Mouse (Mus musculus) forebrain, embryonic 10.5 days (tissue): ENCODE results near the gene P2ry1. TPM values are rescaled to one million over a fixed set of nuclear protein-coding genes. Genes with fewer than 3 reads are reported as not detected.

Source experiments
- DNase-seq: peaks from one replicate; pipeline ENCODE4 v3.0.0-alpha.2; 2017; ENCODE audit warnings: low spot score; ENCODE audit errors: extremely low spot score
- H3K27ac ChIP-seq: fragments of 300-500 bp; sonication (generic); 2 replicates; pipeline ENCODE4 v1.5.1; 2016; ENCODE audit warnings: mild to moderate bottlenecking
- H3K27me3 ChIP-seq: fragments of 300-500 bp; sonication (generic); 2 replicates; pipeline ENCODE4 v1.6.1; 2016; ENCODE audit warnings: mild to moderate bottlenecking; ENCODE audit not compliant: poor library complexity, severe bottlenecking
- H3K36me3 ChIP-seq: fragments of 300-500 bp; sonication (generic); replicated peaks from 2 replicates; pipeline ENCODE4 v1.6.1; 2016; ENCODE audit warnings: mild to moderate bottlenecking, moderate library complexity
- H3K4me1 ChIP-seq: fragments of 300-500 bp; sonication (generic); 2 replicates; pipeline ENCODE4 v1.6.1; 2016
- H3K4me3 ChIP-seq: fragments of 300-500 bp; sonication (generic); 2 replicates; pipeline ENCODE4 v1.5.1; 2016; ENCODE audit warnings: mild to moderate bottlenecking, moderate library complexity
- H3K9me3 ChIP-seq: fragments of 300-500 bp; sonication (generic); 2 replicates; pipeline ENCODE4 v1.6.1; 2016; ENCODE audit warnings: mild to moderate bottlenecking, moderate library complexity
- WGBS: fragments of 180-500 bp; shearing (Covaris S2); methylation state at CpG from one replicate; pipeline ENCODE4 v1.1.7; 2016; 5-methylcytosine and 5-hydroxymethylcytosine counted together
- polyA plus RNA-seq: library from polyadenylated mRNA; unstranded; fragments of >200 nt; fragmentation: Nextera tagmentation; extraction: Ambion mirVana; gene quantifications from 2 replicates; pipeline ENCODE4 v1.2.1, GENCODE M21; 2016

P2ry1 gene
- 4.0 and 5.1 TPM in 2 replicates for polyA plus RNA-seq

- H3K27ac ChIP-seq: peak within 1 kb of the TSS; percentile 82
- WGBS: under 1% methylated on average over 90 of the region's 90 CpGs
Observed at GRCm38 (mm10) chr3:61002587-61003501, at the start of gene P2ry1. P2ry1 (plus strand) TSS chr3:61002795.

GRCm38 (mm10) chr3:60953199-60953736, 49.3 kb upstream of the P2ry1 start:
- DNase-seq: no peak
- WGBS: 87% methylated on average over 5 of the region's 5 CpGs
- H3K4me1 ChIP-seq: no peaks in the 10 kb centered on the region
- no peak overlapping the region for H3K27ac ChIP-seq
- H3K4me3 ChIP-seq: no peak overlapping the region
- H3K36me3 ChIP-seq: no peaks in the 10 kb centered on the region
- H3K27me3 ChIP-seq: no peaks in the 10 kb centered on the region
- no peaks in the 10 kb centered on the region for H3K9me3 ChIP-seq

More at GRCm38 (mm10) chr3:61002587-61003501, at the start of gene P2ry1:
- H3K9me3 ChIP-seq: no peaks in the 10 kb centered on the region
- H3K4me3 ChIP-seq: peak within 1 kb of the TSS; percentile 77
- H3K36me3 ChIP-seq: no peaks in the 10 kb centered on the region
- H3K27me3 ChIP-seq: peaks cover 48% of the 10 kb centered on the region
- DNase-seq: peak; percentile 84
- H3K4me1 ChIP-seq: peaks cover 20% of the 10 kb centered on the region

GRCm38 (mm10) chr3:60954073-60954472, 48.5 kb upstream of the P2ry1 start:
- 84% methylated on average over 2 of the region's 2 CpGs for WGBS
- DNase-seq: no peak
- Histone ChIP-seq H3K27ac (no peak overlapping the region), H3K27me3 (no peaks in the 10 kb centered on the region), H3K9me3 (no peaks in the 10 kb centered on the region), H3K4me3 (no peak overlapping the region), H3K36me3 (no peaks in the 10 kb centered on the region), H3K4me1 (no peaks in the 10 kb centered on the region)

GRCm38 (mm10) chr3:60958769-60959168, 43.8 kb upstream of the P2ry1 start:
- WGBS: 88% methylated on average over 2 of the region's 2 CpGs
- Histone ChIP-seq H3K36me3 (no peaks in the 10 kb centered on the region), H3K4me1 (no peaks in the 10 kb centered on the region), H3K4me3 (no peak overlapping the region), H3K9me3 (no peaks in the 10 kb centered on the region), H3K27me3 (no peaks in the 10 kb centered on the region), H3K27ac (no peak overlapping the region)
- DNase-seq: no peak

GRCm38 (mm10) chr3:60965137-60965536, 37.5 kb upstream of the P2ry1 start:
- Histone ChIP-seq H3K27me3 (no peaks in the 10 kb centered on the region), H3K4me3 (no peak overlapping the region), H3K36me3 (no peaks in the 10 kb centered on the region), H3K27ac (no peak overlapping the region), H3K9me3 (no peaks in the 10 kb centered on the region), H3K4me1 (no peaks in the 10 kb centered on the region)
- DNase-seq: no peak
- 82% methylated on average over 2 of the region's 2 CpGs for WGBS

- no peaks in the 10 kb centered on the region for H3K27me3 ChIP-seq
- H3K4me3 ChIP-seq: no peak overlapping the region
- H3K9me3 ChIP-seq: no peaks in the 10 kb centered on the region
- H3K27ac ChIP-seq: no peak overlapping the region
- no peak for DNase-seq
- 80% methylated on average over 1 of the region's 1 CpGs for WGBS
- no peaks in the 10 kb centered on the region for H3K4me1 ChIP-seq
- H3K36me3 ChIP-seq: no peaks in the 10 kb centered on the region
Observed at GRCm38 (mm10) chr3:60974944-60975343, 27.7 kb upstream of the P2ry1 start.

- 91% methylated on average over 3 of the region's 3 CpGs for WGBS
- H3K36me3 ChIP-seq: no peaks in the 10 kb centered on the region
- H3K27me3 ChIP-seq: no peaks in the 10 kb centered on the region
- DNase-seq: no peak
- H3K9me3 ChIP-seq: no peaks in the 10 kb centered on the region
- no peak overlapping the region for H3K27ac ChIP-seq
- H3K4me1 ChIP-seq: no peaks in the 10 kb centered on the region
- H3K4me3 ChIP-seq: no peak overlapping the region
Observed at GRCm38 (mm10) chr3:60982109-60982508, 20.5 kb upstream of the P2ry1 start.

GRCm38 (mm10) chr3:60998064-60998463, 4.5 kb upstream of the P2ry1 start:
- no peak overlapping the region for H3K4me3 ChIP-seq
- WGBS: 84% methylated on average over 3 of the region's 3 CpGs
- H3K9me3 ChIP-seq: no peaks in the 10 kb centered on the region
- H3K27me3 ChIP-seq: peaks cover 24% of the 10 kb centered on the region
- H3K4me1 ChIP-seq: peaks cover 6% of the 10 kb centered on the region
- DNase-seq: no peak
- no peak overlapping the region for H3K27ac ChIP-seq
- no peaks in the 10 kb centered on the region for H3K36me3 ChIP-seq

GRCm38 (mm10) chr3:60999715-61000114, 2.9 kb upstream of the P2ry1 start:
- H3K27me3 ChIP-seq: peaks cover 41% of the 10 kb centered on the region
- H3K36me3 ChIP-seq: no peaks in the 10 kb centered on the region
- no peak overlapping the region for H3K27ac ChIP-seq
- H3K4me1 ChIP-seq: peaks cover 20% of the 10 kb centered on the region
- H3K4me3 ChIP-seq: no peak overlapping the region
- no peaks in the 10 kb centered on the region for H3K9me3 ChIP-seq
- no peak for DNase-seq

- Histone ChIP-seq H3K27ac (no peak overlapping the region), H3K4me3 (no peak overlapping the region), H3K27me3 (peaks cover 48% of the 10 kb centered on the region), H3K4me1 (peaks cover 20% of the 10 kb centered on the region), H3K36me3 (no peaks in the 10 kb centered on the region), H3K9me3 (no peaks in the 10 kb centered on the region)
- 87% methylated on average over 4 of the region's 4 CpGs for WGBS
- DNase-seq: no peak
Observed at GRCm38 (mm10) chr3:61000747-61001146, 1.8 kb upstream of the P2ry1 start.

GRCm38 (mm10) chr3:61001852-61002586, 576 bp upstream of the P2ry1 start:
- DNase-seq: no peak
- H3K9me3 ChIP-seq: no peaks in the 10 kb centered on the region
- H3K36me3 ChIP-seq: no peaks in the 10 kb centered on the region
- H3K4me3 ChIP-seq: peak overlapping the region; percentile 77
- H3K27ac ChIP-seq: peak overlapping the region; percentile 82
- 2% methylated on average over 20 of the region's 20 CpGs for WGBS
- peaks cover 20% of the 10 kb centered on the region for H3K4me1 ChIP-seq
- peaks cover 48% of the 10 kb centered on the region for H3K27me3 ChIP-seq

GRCm38 (mm10) chr3:61004611-61005010, 2.0 kb downstream of the P2ry1 start:
- DNase-seq: no peak
- WGBS: 84% methylated on average over 1 of the region's 1 CpGs
- Histone ChIP-seq H3K4me1 (peaks cover 20% of the 10 kb centered on the region), H3K36me3 (no peaks in the 10 kb centered on the region), H3K27ac (no peak overlapping the region), H3K4me3 (peak overlapping the region; percentile 77; the same call in 1 of the 2 replicates), H3K27me3 (peaks cover 48% of the 10 kb centered on the region), H3K9me3 (no peaks in the 10 kb centered on the region)
